Mouse (Mus musculus) neural tube, embryonic 11.5 days (tissue): ENCODE results near the gene Daglb. TPM values are rescaled to one million over a fixed set of nuclear protein-coding genes. Genes with fewer than 3 reads are reported as not detected.
A peak's percentile ranks its signal among the peaks of the same experiment; 100 is the strongest.

Experiments
- ATAC-seq: fragments of 200-750 bp; cut with Nextera tagmentation; 2 replicates; pipeline ENCODE4 v1.8.0; 2017; ENCODE audit warnings: moderate number of reproducible peaks, mild to moderate bottlenecking, moderate TSS enrichment, moderate library complexity; ENCODE audit not compliant: insufficient read depth, low FRiP score, low TSS enrichment
- DNase-seq: peaks from one replicate; pipeline ENCODE4 v3.0.0-alpha.2; 2015; ENCODE audit warnings: low spot score
- H3K27ac ChIP-seq: fragments of 300-500 bp; sonication (generic); 2 replicates; pipeline ENCODE4 v1.5.1; 2014; ENCODE audit warnings: low read depth, mild to moderate bottlenecking, low read length
- H3K27me3 ChIP-seq: fragments of 300-500 bp; sonication (generic); 2 replicates; pipeline ENCODE4 v1.6.1; 2014; ENCODE audit warnings: mild to moderate bottlenecking, low read length, mixed read lengths; ENCODE audit not compliant: control insufficient read depth, insufficient read depth
- H3K36me3 ChIP-seq: fragments of 300-500 bp; sonication (generic); 2 replicates; pipeline ENCODE4 v1.6.1; 2014; ENCODE audit warnings: mild to moderate bottlenecking, low read length, moderate library complexity, mixed read lengths; ENCODE audit not compliant: control insufficient read depth, insufficient read depth
- H3K4me1 ChIP-seq: fragments of 300-500 bp; sonication (generic); 2 replicates; pipeline ENCODE4 v1.6.1; 2014; ENCODE audit warnings: low read length, mixed read lengths; ENCODE audit not compliant: control insufficient read depth, insufficient read depth
- H3K4me2 ChIP-seq: fragments of 300-500 bp; sonication (generic); 2 replicates; pipeline ENCODE4 v1.6.1; 2014; ENCODE audit warnings: low read depth, mild to moderate bottlenecking, moderate library complexity
- H3K4me3 ChIP-seq: fragments of 300-500 bp; sonication (generic); 2 replicates; pipeline ENCODE4 v1.5.1; 2014; ENCODE audit warnings: low read depth, low read length
- H3K9ac ChIP-seq: fragments of 300-500 bp; sonication (generic); 2 replicates; pipeline ENCODE4 v1.6.1; 2014; ENCODE audit warnings: mild to moderate bottlenecking, low read length
- H3K9me3 ChIP-seq: fragments of 300-500 bp; sonication (generic); 2 replicates; pipeline ENCODE4 v1.6.1; 2016; ENCODE audit warnings: low read length; ENCODE audit not compliant: control insufficient read depth
- WGBS: fragments of 180-500 bp; shearing (Covaris S2); extraction: QIAGEN DNeasy Blood & Tissue Kit; methylation state at CpG from one replicate; pipeline ENCODE4 v1.1.7; 2014; 5-methylcytosine and 5-hydroxymethylcytosine counted together
- polyA plus RNA-seq: library from polyadenylated mRNA; unstranded; fragments of >200 nt; fragmentation: Nextera tagmentation; extraction: Ambion mirVana; gene quantifications from 2 replicates; pipeline ENCODE4 v1.2.1, GENCODE M21; 2014

Daglb gene
- polyA plus RNA-seq = 11.2 and 12.8 TPM in 2 replicates

DNA sequence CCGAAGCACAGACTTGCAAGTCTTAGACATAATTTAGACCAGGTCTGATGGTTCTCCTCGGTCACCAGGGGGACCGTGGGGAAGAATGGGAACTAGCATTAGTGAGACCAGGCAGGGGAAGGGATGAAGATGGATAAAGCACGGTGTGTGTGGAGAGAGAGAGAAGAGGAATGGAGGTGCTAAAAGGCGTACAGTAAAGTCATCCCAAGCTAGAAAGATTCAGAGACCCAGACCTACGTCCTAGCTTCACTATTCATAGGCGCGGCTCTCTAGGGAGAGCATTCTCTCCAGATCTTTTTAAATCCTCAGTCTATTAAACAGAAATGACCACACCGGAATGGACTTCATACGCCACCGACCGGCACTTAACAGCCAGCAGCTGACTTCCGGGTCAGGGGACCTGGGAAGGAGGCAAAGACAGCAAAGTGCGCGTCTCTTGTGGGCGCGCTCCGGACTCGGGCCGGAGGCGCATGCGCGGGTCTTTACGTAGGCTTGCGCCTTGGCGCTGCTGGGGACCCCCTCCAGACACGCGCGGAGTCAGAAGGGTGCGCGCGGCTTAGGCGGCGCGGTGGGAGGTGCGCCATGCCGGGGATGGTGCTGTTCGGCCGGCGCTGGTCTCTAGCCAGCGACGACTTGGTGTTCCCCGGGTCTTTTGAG lies at the start of gene Daglb:
Gene Daglb (plus strand): TSS at position 485 of the 657 bp plus-strand sequence.
- 3% methylated on average over 43 of the region's 43 CpGs for WGBS
- peak; percentile 90 for ATAC-seq
- no peaks in the 10 kb centered on the region for H3K27me3 ChIP-seq

DNA sequence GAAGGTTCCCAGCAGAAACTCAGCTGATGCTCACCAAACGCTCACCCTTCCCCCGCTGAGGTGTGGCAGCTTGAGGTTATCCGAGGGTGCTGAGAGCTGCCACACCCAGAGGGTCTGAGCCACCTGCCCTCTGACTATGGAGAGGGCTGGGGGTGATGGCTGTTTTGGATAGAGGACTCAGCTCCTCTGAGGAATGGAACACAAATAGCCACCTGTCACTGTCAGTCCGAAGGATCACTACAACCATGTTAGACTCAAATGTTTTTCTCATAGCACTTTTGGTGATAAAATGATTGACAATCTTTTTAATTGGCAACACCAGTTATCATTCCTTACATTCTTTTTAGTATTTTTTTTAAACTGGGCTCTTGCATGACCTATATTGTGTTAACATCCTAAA lies 42.9 kb upstream of the Daglb start:
- DNase-seq = no peak
- Histone ChIP-seq H3K27ac (no peak overlapping the region), H3K9me3 (no peaks in the 10 kb centered on the region), H3K36me3 (peaks cover 14% of the 10 kb centered on the region), H3K4me2 (no peak overlapping the region), H3K9ac (no peak overlapping the region), H3K27me3 (no peaks in the 10 kb centered on the region), H3K4me3 (no peak overlapping the region), H3K4me1 (no peaks in the 10 kb centered on the region)
- WGBS = 91% methylated on average over 4 of the region's 4 CpGs
- ATAC-seq = no peak

More for the DNA sequence above, at the start of gene Daglb:
- peaks cover 2% of the 10 kb centered on the region; the same call in 1 of the 2 replicates for H3K4me1 ChIP-seq
- peak; percentile 93 for DNase-seq
- peak within 1 kb of the TSS; percentile 77 for H3K9ac ChIP-seq
- H3K4me2 ChIP-seq = peak within 1 kb of the TSS; percentile 91
- H3K36me3 ChIP-seq = no peaks in the 10 kb centered on the region; the same call in 1 of the 2 replicates
- H3K9me3 ChIP-seq = no peaks in the 10 kb centered on the region
- H3K4me3 ChIP-seq = peak within 1 kb of the TSS; percentile 74
- no peak within 1 kb of the TSS for H3K27ac ChIP-seq

- ATAC-seq = no peak
- H3K9me3 ChIP-seq = no peaks in the 10 kb centered on the region
- H3K27me3 ChIP-seq = no peaks in the 10 kb centered on the region
- no peak overlapping the region for H3K9ac ChIP-seq
- H3K27ac ChIP-seq = no peak overlapping the region
- 84% methylated on average over 4 of the region's 4 CpGs for WGBS
- DNase-seq = no peak
- H3K4me3 ChIP-seq = no peak overlapping the region
- H3K36me3 ChIP-seq = peaks cover 9% of the 10 kb centered on the region
- no peak overlapping the region for H3K4me2 ChIP-seq
- H3K4me1 ChIP-seq = no peaks in the 10 kb centered on the region
Observed at GRCm38 (mm10) chr5:143422990-143423389, 41.4 kb upstream of the Daglb start.

DNA sequence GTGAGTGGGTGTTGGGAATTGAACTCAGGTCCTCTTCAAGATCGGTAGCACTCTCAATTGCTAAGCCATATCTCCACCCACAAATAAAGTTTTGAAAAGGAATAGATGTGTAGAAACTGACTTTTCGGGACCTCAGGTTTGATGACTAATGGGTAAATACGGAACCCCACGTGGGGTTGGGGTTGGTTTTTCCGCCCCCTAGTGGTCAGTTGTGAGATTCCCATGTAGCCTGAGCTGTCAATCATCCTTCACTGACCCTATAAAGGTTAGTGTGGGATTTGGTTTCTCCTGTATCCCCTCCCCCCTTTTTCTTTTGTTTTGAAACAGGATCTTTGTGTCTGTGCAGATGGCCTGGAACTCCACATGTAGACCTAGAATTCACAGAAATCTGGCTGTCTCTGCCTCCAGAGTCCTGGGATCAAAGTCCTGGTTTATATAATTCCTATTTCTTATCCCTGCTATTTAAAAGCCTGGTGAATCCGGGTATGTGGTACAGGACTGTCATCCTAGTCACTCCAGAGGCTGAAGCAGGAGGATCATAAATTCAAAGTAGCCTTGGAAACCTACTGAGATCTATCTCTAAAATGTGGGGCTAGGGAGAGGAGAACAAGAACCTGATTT lies 40.4 kb upstream of the Daglb start:
- no peak overlapping the region for H3K9ac ChIP-seq
- peaks cover 9% of the 10 kb centered on the region for H3K36me3 ChIP-seq
- 38% methylated on average over 6 of the region's 6 CpGs for WGBS
- no peaks in the 10 kb centered on the region for H3K9me3 ChIP-seq
- no peak for ATAC-seq
- H3K27me3 ChIP-seq = no peaks in the 10 kb centered on the region
- no peaks in the 10 kb centered on the region for H3K4me1 ChIP-seq
- H3K4me2 ChIP-seq = no peak overlapping the region
- peak; percentile 58 for DNase-seq
- H3K4me3 ChIP-seq = no peak overlapping the region
- H3K27ac ChIP-seq = no peak overlapping the region

DNA sequence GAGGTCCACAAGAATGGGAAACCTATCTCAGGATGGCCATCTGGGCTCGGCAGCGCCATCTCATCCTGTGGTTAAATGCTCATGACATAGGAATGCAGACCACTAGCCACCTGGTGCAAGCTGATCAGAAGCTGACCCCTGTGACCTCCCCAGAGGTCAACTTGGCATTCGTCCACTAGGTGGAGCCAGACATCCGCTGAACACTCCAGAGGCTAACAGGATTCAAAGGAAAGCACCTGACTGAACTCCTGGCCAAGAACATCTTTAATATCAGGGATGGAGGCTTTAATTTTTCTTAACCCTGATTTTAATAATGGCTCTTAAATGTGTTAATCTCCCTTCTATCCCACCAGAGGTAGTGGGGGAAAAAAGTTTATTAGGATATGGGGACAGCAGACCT lies 30.0 kb upstream of the Daglb start:
- no peak overlapping the region for H3K4me2 ChIP-seq
- H3K27me3 ChIP-seq = no peaks in the 10 kb centered on the region
- peak; percentile 79 for DNase-seq
- H3K9ac ChIP-seq = no peak overlapping the region
- no peak for ATAC-seq
- H3K36me3 ChIP-seq = no peaks in the 10 kb centered on the region
- no peaks in the 10 kb centered on the region for H3K4me1 ChIP-seq
- WGBS = 3% methylated on average over 4 of the region's 4 CpGs
- H3K9me3 ChIP-seq = no peaks in the 10 kb centered on the region
- no peak overlapping the region for H3K4me3 ChIP-seq
- no peak overlapping the region for H3K27ac ChIP-seq

- no peak for ATAC-seq
- Histone ChIP-seq H3K9ac (no peak overlapping the region), H3K4me2 (no peak overlapping the region), H3K36me3 (no peaks in the 10 kb centered on the region), H3K27me3 (no peaks in the 10 kb centered on the region), H3K4me3 (no peak overlapping the region), H3K27ac (no peak overlapping the region), H3K9me3 (no peaks in the 10 kb centered on the region), H3K4me1 (no peaks in the 10 kb centered on the region)
- 88% methylated on average over 3 of the region's 3 CpGs for WGBS
- DNase-seq = no peak
Observed at GRCm38 (mm10) chr5:143441298-143441697, 23.1 kb upstream of the Daglb start.

DNA sequence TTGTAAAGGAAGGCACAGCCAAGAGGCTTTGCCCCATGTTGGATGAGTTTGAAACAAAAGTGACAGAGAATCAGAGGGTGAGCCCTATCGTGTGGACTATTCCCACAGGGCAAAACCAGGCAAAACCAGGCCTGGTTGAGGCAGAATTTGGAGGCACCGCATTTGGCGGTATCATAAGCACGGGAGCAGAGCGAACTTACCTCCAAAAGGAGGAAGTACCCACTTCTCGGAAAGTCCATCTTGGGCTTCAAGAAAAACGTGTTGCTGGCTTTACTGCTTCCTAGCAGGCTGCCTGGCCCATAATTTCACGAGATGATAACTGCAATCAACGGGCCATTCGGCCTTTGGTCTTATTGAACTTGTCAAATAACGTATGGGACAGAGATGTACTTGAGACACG lies 22.6 kb upstream of the Daglb start:
- 84% methylated on average over 12 of the region's 12 CpGs for WGBS
- DNase-seq (no peak), ATAC-seq (no peak)
- no peaks in the 10 kb centered on the region for H3K36me3 ChIP-seq
- H3K4me2 ChIP-seq = no peak overlapping the region
- no peaks in the 10 kb centered on the region for H3K27me3 ChIP-seq
- H3K27ac ChIP-seq = no peak overlapping the region
- no peaks in the 10 kb centered on the region for H3K4me1 ChIP-seq
- H3K9me3 ChIP-seq = no peaks in the 10 kb centered on the region
- no peak overlapping the region for H3K4me3 ChIP-seq
- no peak overlapping the region for H3K9ac ChIP-seq

DNA sequence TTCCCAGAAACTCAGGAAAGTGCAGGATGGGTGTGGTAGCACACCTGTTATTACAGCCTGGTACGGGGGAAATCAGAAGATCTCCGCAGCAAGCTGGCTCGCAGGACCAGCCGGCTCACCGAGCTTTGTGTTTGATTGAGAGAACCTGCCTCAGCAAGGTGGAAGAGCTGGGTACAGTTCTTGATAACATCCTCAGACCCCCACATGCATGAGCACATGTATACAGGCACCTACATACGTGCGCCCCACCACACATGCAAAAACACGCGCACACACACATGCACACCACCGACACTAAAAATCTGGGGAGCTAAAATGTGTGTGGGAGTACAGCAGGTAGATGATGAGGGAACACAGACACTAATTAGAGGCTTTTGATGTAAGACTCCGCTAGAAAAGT lies 713 bp upstream of the Daglb start:
- no peaks in the 10 kb centered on the region for H3K27me3 ChIP-seq
- DNase-seq (no peak), ATAC-seq (no peak)
- peak overlapping the region; percentile 77 for H3K9ac ChIP-seq
- peak overlapping the region; percentile 74 for H3K4me3 ChIP-seq
- H3K4me2 ChIP-seq = peak overlapping the region; percentile 91
- H3K27ac ChIP-seq = no peak overlapping the region
- peaks cover 2% of the 10 kb centered on the region; the same call in 1 of the 2 replicates for H3K4me1 ChIP-seq
- H3K36me3 ChIP-seq = no peaks in the 10 kb centered on the region; the same call in 1 of the 2 replicates
- WGBS = 83% methylated on average over 11 of the region's 11 CpGs
- H3K9me3 ChIP-seq = no peaks in the 10 kb centered on the region

DNA sequence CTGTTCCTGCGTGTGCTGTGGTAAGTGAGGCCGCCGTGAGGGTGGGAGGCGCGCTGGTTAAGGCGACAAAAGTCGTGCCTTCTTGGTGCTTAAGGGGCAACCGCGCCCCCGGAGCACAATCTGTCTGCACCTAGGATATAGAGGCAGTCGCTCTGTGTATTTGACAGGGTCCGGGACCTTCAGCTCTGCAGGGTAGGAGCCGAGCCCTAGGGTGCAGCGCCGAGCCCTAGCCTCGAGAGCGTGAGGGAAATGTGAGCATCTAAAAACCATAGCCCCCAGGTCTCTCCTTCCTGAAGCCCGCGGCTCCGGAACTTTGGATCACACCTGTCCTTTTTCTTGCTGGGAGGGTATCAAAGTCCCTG lies 354 bp downstream of the Daglb start:
- DNase-seq (no peak), ATAC-seq (peak; percentile 55)
- H3K36me3 ChIP-seq = no peaks in the 10 kb centered on the region; the same call in none of the 2 replicates
- peak overlapping the region; percentile 91 for H3K4me2 ChIP-seq
- WGBS = under 1% methylated on average over 20 of the region's 20 CpGs
- H3K4me3 ChIP-seq = peak overlapping the region; percentile 74
- no peaks in the 10 kb centered on the region for H3K9me3 ChIP-seq
- H3K27me3 ChIP-seq = no peaks in the 10 kb centered on the region
- peak overlapping the region; percentile 77 for H3K9ac ChIP-seq
- H3K4me1 ChIP-seq = peaks cover 2% of the 10 kb centered on the region; the same call in 1 of the 2 replicates
- no peak overlapping the region for H3K27ac ChIP-seq
